Mouse (Mus musculus): ENCODE measurements around the gene Tns4.

- TF ChIP-seq POLR2A (IDR thresholded peaks at IDR 0.05; ENCODE audit: insufficient read depth, low read length) (no peak), CTCF (IDR thresholded peaks at IDR 0.05; ENCODE audit: low read depth, low read length) (no peak), EP300 (IDR thresholded peaks at IDR 0.05; ENCODE audit: insufficient read depth, low read depth, low read length) (no peak)
These were observed 45.9 kb upstream of the Tns4 start for GRCm38 (mm10) chr11:99135047-99135440.
